Mouse (Mus musculus) kidney, adult 2 months (tissue): Measurements from ENCODE around the gene Npas1.

ENCODE experiments used
- CTCF ChIP-seq: fragments of 200-500 bp; conservative IDR thresholded peaks from 2 replicates; pipeline ENCODE4 v1.5.1; 2011; ENCODE audit warnings: low read depth, mild to moderate bottlenecking, control low read depth, low read length, moderate library complexity, mixed read lengths; ENCODE audit not compliant: insufficient read depth, insufficient read length
- POLR2A ChIP-seq: fragments of 200-500 bp; IDR thresholded peaks from one replicate; pipeline ENCODE4 v1.6.1; 2011; ENCODE audit warnings: low read depth, low read length, control low read depth

GRCm38 (mm10) chr7:16517198-16517597 is 39.7 kb upstream of the Npas1 start:
- TF ChIP-seq CTCF, result no peak
- no peak for TF ChIP-seq POLR2A
